Mouse (Mus musculus): ENCODE data around the gene Rgs3. TPM values are rescaled to one million over a fixed set of nuclear protein-coding genes. Genes with fewer than 3 reads are reported as not detected.

The Rgs3 gene
- polyA plus RNA-seq, 1 experiment from 2014 or later: 36.3 TPM

- H3K4me3 ChIP-seq: peak overlapping the region; percentile 27; the same call in 1 of the 2 replicates
- H3K9me3 ChIP-seq: no peaks in the 10 kb centered on the region
- H3K27ac ChIP-seq: peak overlapping the region; percentile 82
- H3K4me1 ChIP-seq: peaks cover 61% of the 10 kb centered on the region
- DNase-seq (ENCODE audit: extremely low spot score, low spot score): no peak
- H3K36me3 ChIP-seq (replicated peaks): peaks cover 16% of the 10 kb centered on the region
- WGBS: 51% methylated on average over 22 of the region's 22 CpGs
- 0 out of 2 replicates have a peak, but pooled peaks cover 1% of the 10 kb centered on the region for H3K27me3 ChIP-seq (ENCODE audit: poor library complexity, severe bottlenecking)
These were observed 53.2 kb downstream of the Rgs3 start for GRCm38 (mm10) chr4:62612601-62613501.

- H3K36me3 ChIP-seq (replicated peaks): peaks cover 15% of the 10 kb centered on the region
- peaks cover 7% of the 10 kb centered on the region; the same call in 1 of the 2 replicates for H3K27me3 ChIP-seq (ENCODE audit: poor library complexity, severe bottlenecking)
- no peaks in the 10 kb centered on the region for H3K9me3 ChIP-seq
- no peak for DNase-seq (ENCODE audit: extremely low spot score, low spot score)
- peaks cover 61% of the 10 kb centered on the region for H3K4me1 ChIP-seq
- H3K4me3 ChIP-seq: peak overlapping the region; percentile 27; the same call in 1 of the 2 replicates
- H3K27ac ChIP-seq: peak overlapping the region; percentile 82
- 76% methylated on average over 13 of the region's 13 CpGs for WGBS
These were observed 54.2 kb downstream of the Rgs3 start for GRCm38 (mm10) chr4:62613646-62614365.

DNA sequence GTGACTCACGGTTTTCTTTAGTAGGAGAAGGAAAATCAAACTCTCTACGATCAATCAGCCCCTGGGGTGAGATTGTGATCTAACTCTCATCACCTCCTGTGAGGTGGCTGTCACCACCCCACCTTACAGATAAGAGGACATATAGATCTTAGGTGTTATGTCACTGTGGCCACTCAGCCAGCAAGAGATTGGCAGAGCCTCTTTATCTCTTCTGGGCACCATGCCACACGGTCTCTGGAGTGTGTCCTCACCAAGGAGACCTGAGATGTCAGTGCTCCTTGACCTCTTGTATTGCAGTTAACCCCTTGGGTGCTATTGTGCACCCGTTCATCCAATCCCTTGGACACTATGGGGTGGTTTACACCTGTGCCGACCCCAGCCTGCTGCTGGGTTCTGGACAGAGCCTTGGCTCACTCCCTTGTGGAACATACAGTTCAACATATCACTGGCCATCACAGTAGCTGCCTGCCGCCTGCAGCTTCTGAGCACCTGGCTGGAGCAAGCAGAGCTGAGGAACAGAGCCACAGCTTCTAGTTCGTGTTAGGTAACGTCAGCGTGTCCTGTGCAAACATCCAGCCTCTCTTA is 58.3 kb downstream of the Rgs3 start:
- Histone ChIP-seq H3K4me3 (no peak overlapping the region), H3K27ac (peak overlapping the region; percentile 86; the same call in 1 of the 2 replicates), H3K27me3 (ENCODE audit: poor library complexity, severe bottlenecking) (peaks cover 7% of the 10 kb centered on the region; the same call in 1 of the 2 replicates), H3K9me3 (no peaks in the 10 kb centered on the region), H3K36me3 (replicated peaks) (peaks cover 10% of the 10 kb centered on the region), H3K4me1 (peaks cover 56% of the 10 kb centered on the region)
- 89% methylated on average over 9 of the region's 9 CpGs for WGBS
- DNase-seq (ENCODE audit: extremely low spot score, low spot score): no peak

DNA sequence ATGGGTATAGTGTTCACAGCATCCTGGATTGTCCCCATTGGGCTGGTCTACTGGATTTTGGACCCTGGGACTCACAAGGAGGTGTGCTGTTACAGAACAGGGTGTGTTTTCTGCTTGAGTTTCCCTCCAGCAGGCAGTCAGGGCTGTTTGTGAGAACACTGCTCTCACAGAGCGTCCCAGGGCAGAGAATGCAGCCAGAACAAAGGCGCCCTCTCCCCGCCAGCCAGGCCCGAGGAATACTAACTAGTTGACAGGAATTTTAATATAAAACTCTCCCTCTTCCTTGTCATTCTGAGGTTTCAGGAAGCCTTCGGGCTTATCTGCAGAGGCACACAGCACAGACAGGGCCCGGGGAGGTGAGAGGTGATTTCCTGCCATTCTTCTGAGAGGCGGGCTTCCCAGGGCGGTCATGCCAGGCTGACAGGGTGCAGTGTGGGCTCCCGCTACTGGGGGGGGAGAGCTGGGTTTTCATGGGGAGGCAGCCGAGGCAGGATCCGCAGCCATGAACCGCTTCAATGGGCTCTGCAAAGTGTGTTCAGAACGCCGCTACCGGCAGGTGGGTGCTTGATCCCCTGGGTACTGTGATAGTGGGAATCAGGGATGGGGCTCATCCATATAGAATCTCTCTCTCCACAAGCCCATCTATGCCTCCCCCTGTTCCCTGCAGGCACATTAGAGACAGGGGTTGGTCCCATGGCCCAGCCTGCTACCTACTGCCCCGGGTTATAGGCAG is 59.8 kb downstream of the Rgs3 start:
- H3K27ac ChIP-seq: peak overlapping the region; percentile 86
- H3K4me3 ChIP-seq: peak overlapping the region; percentile 27
- no peak for DNase-seq (ENCODE audit: extremely low spot score, low spot score)
- 31% methylated on average over 16 of the region's 16 CpGs for WGBS
- peaks cover 10% of the 10 kb centered on the region for H3K36me3 ChIP-seq (replicated peaks)
- H3K9me3 ChIP-seq: no peaks in the 10 kb centered on the region
- peaks cover 7% of the 10 kb centered on the region; the same call in 1 of the 2 replicates for H3K27me3 ChIP-seq (ENCODE audit: poor library complexity, severe bottlenecking)
- H3K4me1 ChIP-seq: peaks cover 54% of the 10 kb centered on the region

GRCm38 (mm10) chr4:62619965-62620244 is 60.3 kb downstream of the Rgs3 start:
- Histone ChIP-seq H3K27me3 (ENCODE audit: poor library complexity, severe bottlenecking) (peaks cover 7% of the 10 kb centered on the region; the same call in 1 of the 2 replicates), H3K4me3 (peak overlapping the region; percentile 27; the same call in 1 of the 2 replicates), H3K27ac (peak overlapping the region; percentile 86), H3K4me1 (peaks cover 54% of the 10 kb centered on the region), H3K9me3 (no peaks in the 10 kb centered on the region), H3K36me3 (replicated peaks) (peaks cover 10% of the 10 kb centered on the region)
- no peak for DNase-seq (ENCODE audit: extremely low spot score, low spot score)
- 91% methylated on average over 3 of the region's 3 CpGs for WGBS

- Histone ChIP-seq H3K4me3 (peak overlapping the region; percentile 1; the same call in 1 of the 2 replicates), H3K27me3 (ENCODE audit: poor library complexity, severe bottlenecking) (peaks cover 7% of the 10 kb centered on the region; the same call in 1 of the 2 replicates), H3K9me3 (no peaks in the 10 kb centered on the region), H3K4me1 (peaks cover 62% of the 10 kb centered on the region), H3K36me3 (replicated peaks) (peaks cover 21% of the 10 kb centered on the region), H3K27ac (peak overlapping the region; percentile 69)
- DNase-seq (ENCODE audit: extremely low spot score, low spot score): no peak
- 90% methylated on average over 9 of the region's 9 CpGs for WGBS
These were observed 61.5 kb downstream of the Rgs3 start for GRCm38 (mm10) chr4:62621151-62621550.

- 75% methylated on average over 14 of the region's 14 CpGs for WGBS
- peak overlapping the region; percentile 69 for H3K27ac ChIP-seq
- DNase-seq (ENCODE audit: extremely low spot score, low spot score): no peak
- peaks cover 71% of the 10 kb centered on the region for H3K4me1 ChIP-seq
- H3K36me3 ChIP-seq (replicated peaks): peaks cover 24% of the 10 kb centered on the region
- peak overlapping the region; percentile 1; the same call in 1 of the 2 replicates for H3K4me3 ChIP-seq
- H3K27me3 ChIP-seq (ENCODE audit: poor library complexity, severe bottlenecking): peaks cover 7% of the 10 kb centered on the region; the same call in 1 of the 2 replicates
- no peaks in the 10 kb centered on the region for H3K9me3 ChIP-seq
These were observed 62.4 kb downstream of the Rgs3 start for GRCm38 (mm10) chr4:62621880-62622675.

GRCm38 (mm10) chr4:62623251-62624015 is 63.8 kb downstream of the Rgs3 start:
- H3K27ac ChIP-seq: peak overlapping the region; percentile 2; the same call in 1 of the 2 replicates

GRCm38 (mm10) chr4:62624679-62625450 is 65.2 kb downstream of the Rgs3 start:
- Histone ChIP-seq H3K27ac (peak overlapping the region; percentile 84), H3K36me3 (replicated peaks) (peaks cover 27% of the 10 kb centered on the region), H3K27me3 (ENCODE audit: poor library complexity, severe bottlenecking) (no peaks in the 10 kb centered on the region), H3K4me3 (no peak overlapping the region), H3K9me3 (no peaks in the 10 kb centered on the region), H3K4me1 (peaks cover 69% of the 10 kb centered on the region)
- WGBS: 36% methylated on average over 15 of the region's 15 CpGs
- DNase-seq (ENCODE audit: extremely low spot score, low spot score): peak; percentile 42

More at GRCm38 (mm10) chr4:62623251-62624015, 63.8 kb downstream of the Rgs3 start:
- no peak overlapping the region for H3K4me3 ChIP-seq
- peaks cover 71% of the 10 kb centered on the region for H3K4me1 ChIP-seq
- 87% methylated on average over 13 of the region's 13 CpGs for WGBS
- 0 out of 2 replicates have a peak, but pooled peaks cover under 1% of the 10 kb centered on the region for H3K27me3 ChIP-seq (ENCODE audit: poor library complexity, severe bottlenecking)
- H3K9me3 ChIP-seq: no peaks in the 10 kb centered on the region
- DNase-seq (ENCODE audit: extremely low spot score, low spot score): no peak
- H3K36me3 ChIP-seq (replicated peaks): peaks cover 27% of the 10 kb centered on the region

DNA sequence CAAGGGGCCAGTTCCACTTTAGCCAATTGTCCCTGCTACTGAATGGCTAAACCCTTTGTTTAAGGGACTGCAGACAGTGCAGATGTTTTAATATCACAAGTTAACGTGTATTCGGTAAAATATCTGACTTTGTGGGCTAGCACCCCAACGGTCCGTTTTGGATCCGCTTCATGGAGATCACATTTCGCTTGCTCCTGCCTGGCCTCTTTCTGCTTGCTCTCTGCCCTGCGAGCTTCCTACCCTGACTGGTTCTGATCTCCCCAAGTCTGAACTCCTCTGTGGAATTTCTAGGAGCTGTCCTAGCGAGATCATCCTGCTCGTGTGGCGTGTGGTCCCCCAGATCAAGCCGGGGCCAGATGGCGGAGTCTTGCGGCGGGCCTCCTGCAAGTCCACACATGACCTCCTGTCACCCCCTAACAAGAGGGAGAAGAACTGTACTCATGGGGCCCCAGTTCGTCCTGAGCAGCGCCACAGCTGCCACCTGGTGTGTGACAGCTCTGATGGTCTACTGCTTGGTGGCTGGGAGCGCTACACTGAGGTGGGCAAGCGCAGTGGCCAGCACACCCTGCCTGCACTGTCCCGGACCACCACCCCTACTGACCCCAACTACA is 65.9 kb downstream of the Rgs3 start:
- DNase-seq (ENCODE audit: extremely low spot score, low spot score): no peak
- H3K27ac ChIP-seq: peak overlapping the region; percentile 84
- no peaks in the 10 kb centered on the region for H3K27me3 ChIP-seq (ENCODE audit: poor library complexity, severe bottlenecking)
- H3K9me3 ChIP-seq: no peaks in the 10 kb centered on the region
- H3K4me3 ChIP-seq: no peak overlapping the region
- WGBS: 80% methylated on average over 19 of the region's 19 CpGs
- H3K4me1 ChIP-seq: peaks cover 73% of the 10 kb centered on the region
- H3K36me3 ChIP-seq (replicated peaks): peaks cover 27% of the 10 kb centered on the region

Data from forebrain, embryonic 10.5 days (tissue).